Mouse (Mus musculus) cerebellum, adult 2 months (tissue): ENCODE measurements around the gene Tnfrsf23.

ENCODE experiments used
- CTCF ChIP-seq: fragments of 200-500 bp; IDR thresholded peaks from 2 replicates; pipeline ENCODE4 v1.5.1; 2011; ENCODE audit warnings: low read depth, mild to moderate bottlenecking, control low read depth, low read length, moderate library complexity, borderline replicate concordance; ENCODE audit not compliant: insufficient read depth
- POLR2A ChIP-seq: fragments of 200-500 bp; IDR thresholded peaks from 2 replicates; pipeline ENCODE4 v1.6.1; 2011; ENCODE audit warnings: low read length, control low read depth, borderline replicate concordance; ENCODE audit not compliant: insufficient read depth

DNA sequence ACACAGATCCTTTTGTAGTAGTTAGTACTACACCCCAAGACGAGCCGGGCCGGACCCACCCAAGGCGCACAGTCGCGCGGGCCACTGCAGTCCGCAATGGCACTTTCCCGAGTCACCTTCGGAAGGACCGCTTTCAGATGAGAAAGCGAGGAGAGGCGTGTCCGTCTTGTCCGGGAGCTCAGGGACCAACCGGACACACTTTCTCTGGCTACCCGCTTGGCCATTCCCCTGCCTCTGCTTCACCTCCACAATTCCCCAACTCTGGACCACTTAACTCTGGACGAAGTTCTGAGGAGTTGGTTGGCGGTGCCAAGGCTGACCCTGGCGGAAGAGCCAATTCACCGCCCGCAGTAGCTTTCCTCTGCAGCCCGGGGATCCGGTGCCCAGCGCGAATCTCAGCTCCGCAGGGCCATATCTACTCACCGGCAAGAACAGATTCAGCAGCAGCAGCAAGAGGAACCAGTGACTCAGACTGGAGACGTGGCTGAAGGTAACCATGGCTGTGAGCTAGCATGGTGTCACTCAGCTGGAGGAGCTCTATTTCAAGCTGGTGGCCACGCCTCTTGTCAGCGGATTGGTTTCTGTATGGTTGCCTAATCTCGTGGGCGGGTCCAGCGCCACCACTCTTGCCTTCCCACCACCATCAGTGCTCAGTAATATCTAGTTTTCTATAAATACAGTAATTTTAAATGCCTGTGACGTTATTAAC, at the start of gene Tnfrsf23:
- TF ChIP-seq CTCF: no peak
- no peak for TF ChIP-seq POLR2A
